Mouse (Mus musculus) midbrain, embryonic 12.5 days (tissue): ENCODE results near the gene Gas2l1. TPM values are rescaled to one million over a fixed set of nuclear protein-coding genes. Genes with fewer than 3 reads are reported as not detected.

Experiments
- ATAC-seq: fragments of 200-750 bp; cut with Nextera tagmentation; 2 replicates; pipeline ENCODE4 v1.8.0; 2017; ENCODE audit warnings: low read depth, moderate TSS enrichment, moderate library complexity; ENCODE audit not compliant: low FRiP score
- H3K27ac ChIP-seq: fragments of 300-500 bp; sonication (generic); replicated peaks from 2 replicates; pipeline ENCODE4 v1.5.1; 2016; ENCODE audit warnings: mild to moderate bottlenecking
- H3K27me3 ChIP-seq: fragments of 300-500 bp; sonication (generic); 2 replicates; pipeline ENCODE4 v1.6.1; 2016; ENCODE audit warnings: mild to moderate bottlenecking
- H3K36me3 ChIP-seq: fragments of 300-500 bp; sonication (generic); 2 replicates; pipeline ENCODE4 v1.6.1; 2016
- H3K4me1 ChIP-seq: fragments of 300-500 bp; sonication (generic); 2 replicates; pipeline ENCODE4 v1.6.1; 2016
- H3K4me2 ChIP-seq: fragments of 300-500 bp; sonication (generic); replicated peaks from 2 replicates; pipeline ENCODE4 v1.6.1; 2016; ENCODE audit warnings: mild to moderate bottlenecking, moderate library complexity
- H3K4me3 ChIP-seq: fragments of 300-500 bp; sonication (generic); 2 replicates; pipeline ENCODE4 v1.5.1; 2016; ENCODE audit warnings: mild to moderate bottlenecking
- H3K9ac ChIP-seq: fragments of 300-500 bp; sonication (generic); replicated peaks from 2 replicates; pipeline ENCODE4 v1.6.1; 2016; ENCODE audit warnings: mild to moderate bottlenecking, moderate library complexity
- H3K9me3 ChIP-seq: fragments of 300-500 bp; sonication (generic); 2 replicates; pipeline ENCODE4 v1.6.1; 2016; ENCODE audit warnings: mild to moderate bottlenecking
- WGBS: fragments of 180-500 bp; shearing (Covaris S2); methylation state at CpG from one replicate; pipeline ENCODE4 v1.1.7; 2016; 5-methylcytosine and 5-hydroxymethylcytosine counted together
- polyA plus RNA-seq: library from polyadenylated mRNA; unstranded; fragments of >200 nt; fragmentation: Nextera tagmentation; extraction: Ambion mirVana; gene quantifications from 2 replicates; pipeline ENCODE4 v1.2.1, GENCODE M21; 2016

Gas2l1 gene
- polyA plus RNA-seq, 1 experiment from 2014 or later, result 35.0 TPM

GRCm38 (mm10) chr11:5062860-5063505, 2.1 kb downstream of the Gas2l1 start:
- 0 out of 2 replicates have a peak overlapping the region, but pooled peaks have one; percentile 57 for H3K4me2 ChIP-seq

GRCm38 (mm10) chr11:5062326-5062725, 2.8 kb downstream of the Gas2l1 start:
- Histone ChIP-seq H3K4me1 (peaks cover 53% of the 10 kb centered on the region), H3K27me3 (peaks cover 77% of the 10 kb centered on the region), H3K36me3 (no peaks in the 10 kb centered on the region), H3K4me2 (peak overlapping the region; percentile 57), H3K9ac (peak overlapping the region; percentile 32; the same call in 1 of the 2 replicates), H3K9me3 (no peaks in the 10 kb centered on the region), H3K27ac (no peak overlapping the region), H3K4me3 (peak overlapping the region; percentile 38)
- ATAC-seq, result no peak
- WGBS, result 14% methylated on average over 13 of the region's 13 CpGs

More at GRCm38 (mm10) chr11:5062860-5063505, 2.1 kb downstream of the Gas2l1 start:
- Histone ChIP-seq H3K27me3 (peaks cover 70% of the 10 kb centered on the region), H3K36me3 (peaks cover 3% of the 10 kb centered on the region), H3K9ac (no peak overlapping the region), H3K4me3 (no peak overlapping the region), H3K9me3 (no peaks in the 10 kb centered on the region), H3K27ac (no peak overlapping the region), H3K4me1 (peaks cover 46% of the 10 kb centered on the region)
- ATAC-seq, result no peak
- WGBS, result 62% methylated on average over 13 of the region's 13 CpGs

DNA sequence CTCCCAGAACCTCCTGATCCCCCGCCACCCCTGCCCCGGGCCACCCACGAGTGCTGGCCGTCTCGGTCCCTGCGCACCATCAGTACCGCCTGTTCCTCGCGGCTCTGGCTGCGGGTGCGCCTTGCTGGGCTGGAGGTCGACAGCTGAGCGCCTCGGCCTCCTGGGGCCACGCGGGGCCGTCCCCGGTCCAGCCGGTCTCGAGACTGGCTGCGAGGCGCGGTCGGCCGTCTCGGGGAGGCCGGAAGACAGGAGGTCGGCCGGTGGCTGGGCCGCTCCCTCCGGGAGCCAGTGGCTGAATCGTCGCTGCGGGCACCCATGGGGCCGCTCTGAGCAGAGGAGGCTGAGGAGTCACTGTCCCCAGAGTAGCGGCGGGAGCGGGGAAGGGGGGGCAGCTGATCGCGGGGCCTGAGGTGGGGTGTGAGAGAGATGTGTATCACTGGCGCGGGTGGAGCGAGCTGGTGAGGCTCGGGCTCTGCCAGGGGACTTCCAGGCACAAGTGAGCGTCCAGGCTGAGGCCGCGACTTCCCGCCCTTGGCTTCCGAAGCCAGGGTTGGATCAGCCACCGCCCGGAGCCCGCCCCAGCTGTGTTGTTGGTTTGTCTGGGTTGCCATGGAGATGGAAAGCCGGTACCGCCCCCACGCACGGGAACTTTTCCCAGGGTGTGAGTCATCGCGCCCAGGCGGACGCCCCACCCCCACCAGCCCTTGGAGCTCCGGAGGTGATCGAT, 3.6 kb downstream of the Gas2l1 start:
- ATAC-seq, result peak; percentile 14; the same call in 1 of the 2 replicates
- 1% methylated on average over 55 of the region's 62 CpGs for WGBS
- peaks cover 61% of the 10 kb centered on the region for H3K4me1 ChIP-seq

GRCm38 (mm10) chr11:5060756-5061412, 4.2 kb downstream of the Gas2l1 start:
- H3K9ac ChIP-seq, result peak overlapping the region; percentile 32
- WGBS, result 61% methylated on average over 22 of the region's 28 CpGs
- H3K4me1 ChIP-seq, result peaks cover 67% of the 10 kb centered on the region
- no peaks in the 10 kb centered on the region for H3K9me3 ChIP-seq
- peak overlapping the region; percentile 38 for H3K4me3 ChIP-seq
- H3K4me2 ChIP-seq, result peak overlapping the region; percentile 57
- no peak overlapping the region for H3K27ac ChIP-seq
- H3K27me3 ChIP-seq, result peaks cover 91% of the 10 kb centered on the region
- no peaks in the 10 kb centered on the region for H3K36me3 ChIP-seq
- no peak for ATAC-seq

More for the DNA sequence above, 3.6 kb downstream of the Gas2l1 start:
- Histone ChIP-seq H3K9me3 (no peaks in the 10 kb centered on the region), H3K27ac (no peak overlapping the region), H3K4me3 (peak overlapping the region; percentile 38), H3K27me3 (peaks cover 84% of the 10 kb centered on the region), H3K36me3 (no peaks in the 10 kb centered on the region), H3K4me2 (peak overlapping the region; percentile 57), H3K9ac (peak overlapping the region; percentile 32)

DNA sequence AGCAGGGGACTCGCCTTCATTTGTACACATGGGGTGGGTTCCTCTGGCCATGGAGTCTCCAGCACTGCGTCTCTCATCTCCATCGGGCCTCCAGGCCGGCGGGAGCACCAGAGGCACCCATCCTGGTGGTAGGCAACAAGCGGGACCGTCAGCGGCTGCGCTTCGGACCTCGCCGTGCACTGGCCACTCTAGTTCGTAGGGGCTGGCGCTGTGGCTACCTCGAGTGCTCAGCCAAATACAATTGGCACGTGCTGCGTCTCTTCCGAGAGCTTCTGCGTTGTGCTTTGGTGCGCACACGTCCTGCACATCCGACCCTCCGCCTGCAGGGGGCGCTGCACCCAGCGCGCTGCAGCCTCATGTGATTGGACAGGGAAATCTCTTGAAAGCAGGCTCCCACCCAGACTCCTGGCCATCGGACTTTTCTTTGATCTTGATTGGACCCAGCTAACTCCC, 5.4 kb downstream of the Gas2l1 start:
- no peak overlapping the region for H3K4me3 ChIP-seq
- WGBS, result 10% methylated on average over 27 of the region's 27 CpGs

DNA sequence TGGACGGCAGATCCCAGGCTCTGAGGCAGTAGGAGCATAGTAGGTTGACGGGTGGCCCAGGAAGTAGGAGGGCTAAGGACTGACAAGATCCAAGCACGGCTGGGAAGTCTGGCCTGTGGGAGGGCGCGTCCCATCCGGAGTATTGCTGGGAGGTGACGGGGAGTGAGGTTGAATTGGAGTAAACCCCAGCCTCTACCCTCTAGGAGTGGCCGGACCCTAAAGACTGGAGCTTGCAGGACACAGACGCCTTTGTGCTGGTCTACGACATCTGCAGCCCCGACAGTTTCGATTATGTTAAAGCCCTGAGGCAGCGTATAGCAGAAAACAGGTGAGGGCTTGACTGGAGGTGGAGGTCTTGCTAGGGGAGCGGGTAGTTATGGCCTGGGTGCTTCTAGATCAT, 5.9 kb downstream of the Gas2l1 start:
- Histone ChIP-seq H3K27me3 (peaks cover 90% of the 10 kb centered on the region), H3K36me3 (no peaks in the 10 kb centered on the region), H3K4me3 (0 out of 2 replicates have a peak overlapping the region, but pooled peaks have one; percentile 1), H3K4me2 (no peak overlapping the region), H3K4me1 (peaks cover 64% of the 10 kb centered on the region), H3K9ac (no peak overlapping the region), H3K9me3 (no peaks in the 10 kb centered on the region), H3K27ac (no peak overlapping the region)
- 27% methylated on average over 14 of the region's 14 CpGs for WGBS
- ATAC-seq, result no peak

More for the DNA sequence above, 5.4 kb downstream of the Gas2l1 start:
- no peak overlapping the region for H3K9ac ChIP-seq
- ATAC-seq, result no peak
- H3K4me2 ChIP-seq, result no peak overlapping the region
- H3K4me1 ChIP-seq, result peaks cover 69% of the 10 kb centered on the region
- no peak overlapping the region for H3K27ac ChIP-seq
- H3K36me3 ChIP-seq, result no peaks in the 10 kb centered on the region
- peaks cover 95% of the 10 kb centered on the region for H3K27me3 ChIP-seq
- H3K9me3 ChIP-seq, result no peaks in the 10 kb centered on the region

- ATAC-seq, result no peak
- H3K9ac ChIP-seq, result no peak overlapping the region
- peaks cover 59% of the 10 kb centered on the region for H3K4me1 ChIP-seq
- H3K27me3 ChIP-seq, result peaks cover 86% of the 10 kb centered on the region
- WGBS, result 38% methylated on average over 9 of the region's 9 CpGs
- no peak overlapping the region for H3K27ac ChIP-seq
- H3K4me2 ChIP-seq, result no peak overlapping the region
- H3K9me3 ChIP-seq, result no peaks in the 10 kb centered on the region
- H3K36me3 ChIP-seq, result no peaks in the 10 kb centered on the region
- H3K4me3 ChIP-seq, result 0 out of 2 replicates have a peak overlapping the region, but pooled peaks have one; percentile 1
Measured at GRCm38 (mm10) chr11:5058783-5059182, 6.3 kb downstream of the Gas2l1 start.

- peaks cover 78% of the 10 kb centered on the region for H3K27me3 ChIP-seq
- peak within 1 kb of the TSS; percentile 40 for H3K4me3 ChIP-seq
- 2% methylated on average over 76 of the region's 77 CpGs for WGBS
- H3K4me2 ChIP-seq, result peak within 1 kb of the TSS; percentile 62
- H3K9ac ChIP-seq, result peak within 1 kb of the TSS; percentile 46
- ATAC-seq, result no peak
- H3K4me1 ChIP-seq, result peaks cover 52% of the 10 kb centered on the region
- no peak within 1 kb of the TSS for H3K27ac ChIP-seq
- no peaks in the 10 kb centered on the region for H3K36me3 ChIP-seq
- H3K9me3 ChIP-seq, result no peaks in the 10 kb centered on the region
Measured at GRCm38 (mm10) chr11:5057856-5058641, 7.1 kb downstream of the Gas2l1 start, which contains the start of gene Rasl10a. Gene Rasl10a (plus strand): TSS chr11:5058128.

DNA sequence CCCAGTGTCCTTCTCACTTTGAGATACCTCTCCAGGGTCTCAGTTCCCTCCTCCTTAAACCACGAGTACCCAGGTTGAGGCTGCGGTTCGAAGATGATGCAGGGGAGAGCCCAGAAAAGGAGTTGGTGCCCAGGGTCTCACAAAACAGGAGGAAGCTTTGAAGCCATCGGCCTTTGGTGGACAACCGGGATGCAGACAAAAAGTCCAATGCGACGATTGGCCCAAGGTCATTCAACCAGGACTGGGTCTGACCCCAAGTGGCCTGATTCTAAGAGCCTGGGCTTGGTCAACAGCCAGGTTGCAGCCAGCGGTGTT, 7.6 kb downstream of the Gas2l1 start:
- Histone ChIP-seq H3K9me3 (no peaks in the 10 kb centered on the region), H3K9ac (peak overlapping the region; percentile 46), H3K4me3 (peak overlapping the region; percentile 40), H3K36me3 (no peaks in the 10 kb centered on the region), H3K4me1 (peaks cover 47% of the 10 kb centered on the region), H3K27me3 (peaks cover 73% of the 10 kb centered on the region), H3K27ac (no peak overlapping the region), H3K4me2 (peak overlapping the region; percentile 62)
- ATAC-seq, result no peak
- WGBS, result 11% methylated on average over 8 of the region's 8 CpGs

DNA sequence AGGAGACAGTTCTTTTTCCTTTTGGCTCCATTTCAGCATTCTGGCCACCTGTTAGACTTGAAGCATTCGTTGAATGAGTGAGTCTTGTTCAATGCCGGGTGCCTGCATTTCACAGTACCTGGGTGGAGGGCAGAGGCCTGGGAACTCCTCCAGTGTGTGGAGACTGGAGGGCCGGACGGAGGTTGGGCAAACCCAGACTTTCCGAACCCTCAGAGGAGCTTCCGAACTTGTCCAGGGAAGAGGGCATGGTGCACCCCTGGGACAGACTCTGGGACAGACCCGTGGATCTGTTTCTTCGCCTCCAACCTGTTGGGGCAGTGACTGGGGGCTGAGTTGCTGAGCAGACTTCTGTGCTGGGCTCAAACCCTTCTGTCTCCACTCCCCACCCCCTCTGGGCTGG, 8.1 kb downstream of the Gas2l1 start:
- peaks cover 69% of the 10 kb centered on the region for H3K27me3 ChIP-seq

More for the DNA sequence above, 8.1 kb downstream of the Gas2l1 start:
- no peak for ATAC-seq
- no peak overlapping the region for H3K4me3 ChIP-seq
- H3K9me3 ChIP-seq, result no peaks in the 10 kb centered on the region
- peaks cover 42% of the 10 kb centered on the region for H3K4me1 ChIP-seq
- H3K4me2 ChIP-seq, result no peak overlapping the region
- WGBS, result 46% methylated on average over 8 of the region's 8 CpGs
- H3K36me3 ChIP-seq, result no peaks in the 10 kb centered on the region
- H3K27ac ChIP-seq, result no peak overlapping the region
- H3K9ac ChIP-seq, result no peak overlapping the region
